In the genomic region with DNA sequence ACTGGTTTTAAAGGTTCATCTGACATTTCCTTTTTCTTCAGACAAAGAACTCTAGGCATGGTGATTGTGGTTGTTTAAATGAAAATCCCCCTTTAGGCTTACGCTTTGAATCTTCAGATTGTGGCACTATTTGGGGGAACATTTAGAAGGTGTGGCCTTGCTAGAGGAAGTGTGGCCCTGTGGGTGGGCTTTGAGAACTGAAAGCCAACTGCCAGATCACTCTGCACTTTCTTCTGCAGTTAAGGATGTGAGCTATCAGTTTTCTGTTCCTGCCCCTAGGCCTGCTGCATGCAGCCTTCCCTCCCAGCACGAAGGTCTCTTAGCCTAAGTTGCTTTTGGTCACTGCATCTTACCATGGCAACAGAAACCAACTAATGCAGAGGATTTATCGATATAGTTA, we compare ENCODE assay signal across 30 mouse cellular contexts. TPM values are rescaled to one million over a fixed set of nuclear protein-coding genes. Genes with fewer than 3 reads are reported as not detected.
DNase-seq lines count a peak whose midpoint lies in the region; ATAC-seq and TF ChIP-seq lines count a peak whose summit lies in the region.
"Had no signal": no experiment of that assay in that cellular context is flagged by ENCODE, and none has a peak within 500 bp of the region (broad histone marks: within the 10 kb centered on the region; RNA-seq: fewer than 3 reads in every experiment).

No protein-coding gene starts in this region.

- no peak overlapping the region for H3K4me2 ChIP-seq in forebrain, embryonic 14.5 days (ENCODE audit: low read length)
- H3K4me2 ChIP-seq: heart, embryonic 12.5 days; hindbrain, embryonic 15.5 days; limb, embryonic 12.5 days; liver, embryonic 15.5 days; lung, embryonic 14.5 days; midbrain, embryonic 11.5 days had no signal

- no peak overlapping the region for H3K9ac ChIP-seq in forebrain, embryonic 14.5 days (ENCODE audit: low read length)
- H3K9ac ChIP-seq: forebrain, postnatal 0 days; heart, embryonic 12.5 days; hindbrain, embryonic 15.5 days; limb, embryonic 12.5 days; liver, embryonic 15.5 days; lung, embryonic 14.5 days had no signal

- peak; percentile 33 for ATAC-seq in megakaryocyte, adult 5-6 weeks (ENCODE audit: poor library complexity, severe bottlenecking)
- no peak for ATAC-seq in forebrain, embryonic 14.5 days
- ATAC-seq: forebrain, postnatal 0 days; midbrain, embryonic 16.5 days had no signal

- peaks cover 38% of the 10 kb centered on the region for H3K36me3 ChIP-seq in hindbrain, embryonic 10.5 days
- peaks cover 7% of the 10 kb centered on the region; the same call in 1 of the 2 replicates for H3K36me3 ChIP-seq in forebrain, embryonic 14.5 days (ENCODE audit: control insufficient read depth, insufficient read depth, low read length)
- H3K36me3 ChIP-seq: hindbrain, embryonic 15.5 days had no signal

- no peaks in the 10 kb centered on the region for H3K27me3 ChIP-seq in hindbrain, embryonic 10.5 days (ENCODE audit: insufficient read depth, poor library complexity, severe bottlenecking)
- no peaks in the 10 kb centered on the region for H3K27me3 ChIP-seq in forebrain, embryonic 14.5 days (replicated peaks; ENCODE audit: control insufficient read depth, insufficient read depth, low read length)
- H3K27me3 ChIP-seq: heart, embryonic 12.5 days; hindbrain, embryonic 15.5 days; limb, embryonic 12.5 days; liver, embryonic 15.5 days had no signal

- no peak overlapping the region for H3K4me3 ChIP-seq in gastrocnemius, adult 2 months
- no peak overlapping the region for H3K4me3 ChIP-seq in hindbrain, embryonic 10.5 days
- no peak overlapping the region for H3K4me3 ChIP-seq in forebrain, embryonic 14.5 days (ENCODE audit: low read depth, low read length)
- H3K4me3 ChIP-seq: erythroblast, embryonic 14.5 days; heart, embryonic 12.5 days; hindbrain, embryonic 15.5 days; limb, embryonic 12.5 days; liver, embryonic 15.5 days had no signal

- H3K9me3 ChIP-seq in hindbrain, embryonic 10.5 days, result no peaks in the 10 kb centered on the region
- H3K9me3 ChIP-seq in forebrain, embryonic 14.5 days (replicated peaks; ENCODE audit: control insufficient read depth, low read length), result no peaks in the 10 kb centered on the region
- H3K9me3 ChIP-seq: G1E; heart, embryonic 12.5 days; hindbrain, embryonic 15.5 days; limb, embryonic 12.5 days; liver, embryonic 15.5 days had no signal

- DNase-seq in gastrocnemius, adult 2 months, result no peak
- DNase-seq in gastrocnemius, postnatal 10 days, result no peak
- peak; percentile 94 for DNase-seq in ES-CJ7 (ENCODE audit: low read depth, low spot score)
- DNase-seq in ZHBTc4 (ENCODE audit: low read depth, low spot score), result peak; percentile 75
- DNase-seq in hindbrain, embryonic 10.5 days (ENCODE audit: low spot score), result no peak
- DNase-seq in forebrain, embryonic 14.5 days (ENCODE audit: low spot score), result no peak
- DNase-seq in c-Kit-positive CD71-positive TER-119-positive erythroid progenitor cells, embryonic 14.5 days (ENCODE audit: low spot score), result no peak
- DNase-seq: adrenal gland, adult 8-10 months; cerebellum, adult 11 months; cerebellum, adult 9-11 months; forebrain, postnatal 0 days; gastrocnemius, postnatal 14 days; heart, adult 18-20 months; heart, postnatal 4 days; kidney, adult 18-20 months; lung, embryonic 14.5 days; lung, postnatal 14 days; right cerebral cortex, adult 18-20 months; spleen, adult 18-20 months; thymus, postnatal 14 days had no signal

- intact Hi-C loops in gastrocnemius, adult 2 months (cut with DNase I), result loop anchor here (10.0 kb wide), 1 partner anchor 76 kb away; no protein-coding TSS in a partner anchor

- TF ChIP-seq CTCF in gastrocnemius, adult 2 months (IDR thresholded peaks at IDR 0.05), result no peak

- peak overlapping the region; percentile 75; the same call in 1 of the 2 replicates for H3K27ac ChIP-seq in gastrocnemius, adult 2 months
- no peak overlapping the region for H3K27ac ChIP-seq in hindbrain, embryonic 10.5 days
- H3K27ac ChIP-seq in forebrain, embryonic 14.5 days (ENCODE audit: low read depth, low read length), result no peak overlapping the region
- H3K27ac ChIP-seq: hindbrain, embryonic 15.5 days; kidney, postnatal 0 days; limb, embryonic 12.5 days; liver, embryonic 15.5 days had no signal

- no peaks in the 10 kb centered on the region for H3K4me1 ChIP-seq in hindbrain, embryonic 10.5 days (replicated peaks)
- H3K4me1 ChIP-seq in forebrain, embryonic 14.5 days (ENCODE audit: control insufficient read depth, insufficient read depth, low read length), result no peaks in the 10 kb centered on the region; the same call in 1 of the 2 replicates
- H3K4me1 ChIP-seq: limb, embryonic 12.5 days; liver, embryonic 15.5 days had no signal

- WGBS in hindbrain, embryonic 10.5 days, result 85% methylated on average over 3 of the region's 3 CpGs
- 83% methylated on average over 3 of the region's 3 CpGs for WGBS in forebrain, embryonic 14.5 days

RNA-seq across cellular contexts. Expression of a gene that starts 26.1 kb away (rescaled TPM):
- 10 to 100 TPM; 16.4 to 29.2 TPM for total RNA-seq in gastrocnemius, adult 2 months (2021)
- total RNA-seq in gastrocnemius, postnatal 10 days (2021), result 10 to 100 TPM; 44.6 to 67.4 TPM
- 62.8 and 68.7 TPM in 2 replicates for total RNA-seq in megakaryocyte, adult 5-6 weeks (2015)
- total RNA-seq in megakaryocyte, adult 5-6 weeks (2017), result 68.7 and 85.7 TPM in 2 replicates
- 16.1 and 20.9 TPM in 2 replicates for polyA plus RNA-seq in hindbrain, embryonic 10.5 days (2016; fragmentation: Nextera tagmentation; extraction: Ambion mirVana)
- 13.1 and 17.0 TPM in 2 replicates for polyA plus RNA-seq in forebrain, embryonic 14.5 days (2014; fragmentation: Nextera tagmentation; extraction: Ambion mirVana)

Comparison
In these comparisons a context has a peak if more than half of its experiments do, and no peak if none do; other contexts are left out.
1. DNase-seq: peak in ES-CJ7 (single experiment) and ZHBTc4 (single experiment); none in gastrocnemius, adult 2 months (single experiment), gastrocnemius, postnatal 10 days (single experiment), hindbrain, embryonic 10.5 days (single experiment), forebrain, embryonic 14.5 days (single experiment) and c-Kit-positive CD71-positive TER-119-positive erythroid progenitor cells, embryonic 14.5 days (single experiment).